Mouse (Mus musculus) heart, embryonic 13.5 days (tissue): ENCODE measurements around the gene Disp3. TPM values are rescaled to one million over a fixed set of nuclear protein-coding genes. Genes with fewer than 3 reads are reported as not detected.

Experiments
- ATAC-seq: fragments of 200-750 bp; cut with Nextera tagmentation; 2 replicates; pipeline ENCODE4 v1.8.0; 2017; ENCODE audit warnings: moderate TSS enrichment; ENCODE audit not compliant: insufficient number of reproducible peaks, low FRiP score, low TSS enrichment; ENCODE audit errors: extremely low read depth
- H3K27ac ChIP-seq: fragments of 300-500 bp; sonication (generic); replicated peaks from 2 replicates; pipeline ENCODE4 v1.5.1; 2015; ENCODE audit warnings: moderate library complexity, mild to moderate bottlenecking, inconsistent platforms
- H3K27me3 ChIP-seq: fragments of 300-500 bp; sonication (generic); replicated peaks from 2 replicates; pipeline ENCODE4 v1.6.1; 2015; ENCODE audit warnings: mild to moderate bottlenecking, inconsistent platforms
- H3K36me3 ChIP-seq: fragments of 300-500 bp; sonication (generic); 2 replicates; pipeline ENCODE4 v1.6.1; 2015; ENCODE audit warnings: mild to moderate bottlenecking, inconsistent platforms
- H3K4me1 ChIP-seq: fragments of 300-500 bp; sonication (generic); 2 replicates; pipeline ENCODE4 v1.6.1; 2015; ENCODE audit warnings: inconsistent platforms
- H3K4me2 ChIP-seq: fragments of 300-500 bp; sonication (generic); 2 replicates; pipeline ENCODE4 v1.6.1; 2015; ENCODE audit warnings: inconsistent platforms, mild to moderate bottlenecking, moderate library complexity
- H3K4me3 ChIP-seq: fragments of 300-500 bp; sonication (generic); 2 replicates; pipeline ENCODE4 v1.5.1; 2015; ENCODE audit warnings: moderate library complexity, mild to moderate bottlenecking, inconsistent platforms
- H3K9ac ChIP-seq: fragments of 300-500 bp; sonication (generic); 2 replicates; pipeline ENCODE4 v1.6.1; 2015; ENCODE audit warnings: inconsistent platforms, mild to moderate bottlenecking, moderate library complexity
- H3K9me3 ChIP-seq: fragments of 300-500 bp; sonication (generic); 2 replicates; pipeline ENCODE4 v1.6.1; 2016; ENCODE audit warnings: inconsistent platforms
- WGBS: fragments of 180-500 bp; shearing (Covaris S2); methylation state at CpG from one replicate; pipeline ENCODE4 v1.1.7; 2015; ENCODE audit warnings: mixed read lengths; 5-methylcytosine and 5-hydroxymethylcytosine counted together
- polyA plus RNA-seq: library from polyadenylated mRNA; unstranded; fragments of >200 nt; fragmentation: Nextera tagmentation; extraction: Ambion mirVana; gene quantifications from 2 replicates; pipeline ENCODE4 v1.2.1, GENCODE M21; 2015

The Disp3 gene
- polyA plus RNA-seq, 1 experiment from 2014 or later = 0.03 TPM

DNA sequence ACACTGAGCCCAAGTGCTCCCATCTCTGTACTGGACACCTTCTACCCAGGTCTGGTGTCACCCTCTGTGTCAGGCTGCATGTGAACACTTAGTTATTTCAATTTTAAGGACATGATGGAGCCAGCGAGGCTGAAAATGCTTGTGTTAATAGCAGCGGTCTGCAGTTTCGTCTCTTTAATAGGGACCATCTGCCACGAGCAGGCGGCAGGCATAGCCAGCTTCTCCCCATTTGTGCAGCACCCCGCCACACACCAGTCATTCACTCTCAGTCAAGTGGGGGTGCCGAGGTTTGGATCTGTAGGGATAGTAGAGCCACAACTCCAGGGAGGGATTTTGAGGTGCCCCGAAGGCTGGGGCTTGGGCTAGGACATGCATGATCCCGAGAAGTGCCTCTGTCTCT, 47.4 kb downstream of the Disp3 start:
- ATAC-seq = no peak
- no peaks in the 10 kb centered on the region for H3K36me3 ChIP-seq
- H3K9me3 ChIP-seq = peaks cover 4% of the 10 kb centered on the region
- H3K4me1 ChIP-seq = no peaks in the 10 kb centered on the region
- H3K4me3 ChIP-seq = no peak overlapping the region
- WGBS = 76% methylated on average over 9 of the region's 9 CpGs
- H3K9ac ChIP-seq = no peak overlapping the region
- H3K27me3 ChIP-seq = peaks cover 28% of the 10 kb centered on the region
- H3K27ac ChIP-seq = no peak overlapping the region
- H3K4me2 ChIP-seq = no peak overlapping the region

DNA sequence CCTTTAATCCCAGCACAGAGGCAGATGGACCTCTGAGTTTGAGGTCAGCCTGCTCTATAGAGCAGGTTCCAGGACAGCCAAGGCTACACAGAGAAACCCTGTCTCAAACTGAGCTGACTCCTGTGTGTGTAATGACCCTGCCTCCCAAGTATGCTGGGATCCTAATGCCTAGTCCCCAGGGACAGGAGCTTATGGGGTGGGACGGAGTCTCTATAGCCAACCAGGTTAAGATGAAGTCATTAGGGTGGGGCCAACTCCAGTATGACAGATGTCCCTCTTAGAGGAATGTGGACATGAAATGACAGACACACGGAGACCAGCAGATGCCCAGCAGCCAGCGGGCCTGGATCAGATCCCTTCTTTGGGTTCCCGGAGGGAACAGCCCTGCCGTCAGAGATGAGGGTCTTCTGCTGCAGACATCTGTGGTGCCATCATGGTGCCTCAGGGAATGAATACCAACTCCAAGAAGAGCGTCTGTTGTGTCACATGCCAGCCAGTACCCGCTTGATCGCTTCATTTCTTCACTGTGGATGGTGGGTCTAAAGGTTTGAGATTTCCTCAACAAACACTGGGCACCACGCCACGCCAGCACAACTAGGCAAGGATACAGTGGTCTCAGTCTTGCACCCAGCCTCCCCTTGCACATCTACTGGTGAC, 48.2 kb downstream of the Disp3 start:
- no peaks in the 10 kb centered on the region for H3K36me3 ChIP-seq
- H3K9me3 ChIP-seq = no peaks in the 10 kb centered on the region
- 82% methylated on average over 10 of the region's 10 CpGs for WGBS
- no peak overlapping the region for H3K27ac ChIP-seq
- no peak overlapping the region for H3K4me2 ChIP-seq
- H3K27me3 ChIP-seq = peaks cover 28% of the 10 kb centered on the region
- no peaks in the 10 kb centered on the region for H3K4me1 ChIP-seq
- no peak for ATAC-seq
- no peak overlapping the region for H3K4me3 ChIP-seq
- no peak overlapping the region for H3K9ac ChIP-seq

DNA sequence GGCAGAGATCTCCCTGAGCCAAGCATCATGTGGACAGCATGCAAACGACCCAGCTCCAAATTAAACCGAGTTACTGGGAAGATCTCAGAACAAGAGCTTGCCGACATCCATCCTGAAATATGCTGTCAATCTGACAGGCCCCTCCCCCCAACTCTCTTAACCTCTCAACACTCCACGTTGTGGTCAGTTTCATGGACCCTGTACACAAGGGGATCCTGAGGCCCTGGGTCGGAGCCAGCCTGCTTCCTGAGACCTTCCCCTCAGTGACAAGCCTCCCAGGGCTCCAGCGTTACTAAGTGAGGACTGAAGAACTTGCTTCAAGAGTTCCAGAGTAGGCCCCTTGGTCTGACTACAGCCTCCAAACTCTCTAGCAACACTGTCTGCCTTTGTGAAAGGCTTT, 48.8 kb downstream of the Disp3 start:
- no peak overlapping the region for H3K4me2 ChIP-seq
- peaks cover 31% of the 10 kb centered on the region for H3K27me3 ChIP-seq
- H3K4me1 ChIP-seq = no peaks in the 10 kb centered on the region
- 42% methylated on average over 6 of the region's 6 CpGs for WGBS
- H3K27ac ChIP-seq = no peak overlapping the region
- no peak overlapping the region for H3K4me3 ChIP-seq
- H3K9ac ChIP-seq = no peak overlapping the region
- H3K9me3 ChIP-seq = no peaks in the 10 kb centered on the region
- ATAC-seq = no peak
- no peaks in the 10 kb centered on the region for H3K36me3 ChIP-seq

DNA sequence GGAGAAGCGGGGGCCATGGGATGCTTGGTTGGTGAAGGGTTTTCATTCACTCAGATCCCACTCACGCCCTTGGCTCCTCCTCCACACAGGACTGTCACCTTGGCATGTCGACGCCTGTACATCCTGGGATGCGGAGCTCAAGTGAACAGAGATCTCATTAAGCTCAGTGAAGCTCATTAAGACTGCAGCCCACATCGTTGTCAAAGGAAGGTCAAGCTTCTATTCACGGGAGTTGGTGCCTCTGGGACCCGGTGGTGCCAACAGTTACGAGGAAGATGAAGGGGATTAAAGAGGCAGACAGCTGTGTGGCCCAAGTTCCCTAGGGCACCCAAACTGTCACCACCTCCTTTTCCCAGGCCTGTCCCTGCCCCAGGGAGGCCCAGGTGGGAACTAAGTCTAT, 49.5 kb downstream of the Disp3 start:
- Histone ChIP-seq H3K9me3 (no peaks in the 10 kb centered on the region), H3K4me3 (no peak overlapping the region), H3K36me3 (no peaks in the 10 kb centered on the region), H3K4me1 (no peaks in the 10 kb centered on the region), H3K9ac (no peak overlapping the region), H3K27me3 (peaks cover 37% of the 10 kb centered on the region), H3K4me2 (no peak overlapping the region), H3K27ac (no peak overlapping the region)
- WGBS = 37% methylated on average over 9 of the region's 9 CpGs
- no peak for ATAC-seq

DNA sequence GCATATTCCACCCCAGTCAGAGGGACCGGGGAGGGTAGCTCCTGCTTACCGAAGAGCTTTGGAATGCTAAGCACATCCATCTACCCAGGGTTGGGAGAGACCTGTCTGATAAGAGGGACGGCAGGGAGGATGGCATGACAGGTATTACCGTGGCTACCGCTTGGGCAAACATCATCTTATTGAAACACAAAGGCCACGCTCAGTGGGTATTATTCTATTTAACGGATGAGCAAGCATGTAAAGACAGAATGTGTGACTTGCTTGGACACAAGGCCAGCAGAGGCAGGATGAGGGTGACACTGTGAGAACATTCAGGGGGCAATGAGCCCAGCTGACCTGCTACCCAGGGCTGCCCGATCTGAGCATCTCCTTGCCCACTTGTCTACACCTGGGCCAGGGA, 51.1 kb downstream of the Disp3 start:
- Histone ChIP-seq H3K27me3 (peaks cover 51% of the 10 kb centered on the region), H3K27ac (no peak overlapping the region), H3K4me1 (no peaks in the 10 kb centered on the region), H3K9ac (no peak overlapping the region), H3K36me3 (no peaks in the 10 kb centered on the region), H3K9me3 (no peaks in the 10 kb centered on the region), H3K4me2 (no peak overlapping the region), H3K4me3 (no peak overlapping the region)
- 70% methylated on average over 8 of the region's 8 CpGs for WGBS
- ATAC-seq = no peak

DNA sequence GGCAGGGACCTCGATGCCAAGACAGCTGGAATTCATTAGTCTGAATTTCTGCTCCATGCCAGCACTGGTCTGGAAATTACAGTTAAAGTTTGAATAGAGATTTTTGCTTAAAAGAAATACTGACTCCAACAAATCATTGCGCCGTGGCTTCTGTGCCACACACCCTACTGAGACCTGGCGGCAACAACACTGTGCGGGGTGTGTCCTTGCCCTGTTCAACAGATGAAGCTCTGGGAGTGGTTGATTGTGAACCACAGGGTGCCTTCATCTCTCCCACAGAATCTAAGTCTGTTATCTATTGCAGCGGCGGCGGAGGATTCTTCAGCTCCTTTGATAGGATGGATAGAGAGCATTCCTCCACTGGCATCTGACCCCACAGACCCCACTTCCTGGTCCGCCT, 54.7 kb downstream of the Disp3 start:
- peaks cover 48% of the 10 kb centered on the region for H3K27me3 ChIP-seq
- H3K4me2 ChIP-seq = no peak overlapping the region
- H3K36me3 ChIP-seq = no peaks in the 10 kb centered on the region
- 70% methylated on average over 9 of the region's 9 CpGs for WGBS
- no peak overlapping the region for H3K9ac ChIP-seq
- no peak overlapping the region for H3K4me3 ChIP-seq
- ATAC-seq = no peak
- no peaks in the 10 kb centered on the region for H3K4me1 ChIP-seq
- no peaks in the 10 kb centered on the region for H3K9me3 ChIP-seq
- no peak overlapping the region for H3K27ac ChIP-seq

DNA sequence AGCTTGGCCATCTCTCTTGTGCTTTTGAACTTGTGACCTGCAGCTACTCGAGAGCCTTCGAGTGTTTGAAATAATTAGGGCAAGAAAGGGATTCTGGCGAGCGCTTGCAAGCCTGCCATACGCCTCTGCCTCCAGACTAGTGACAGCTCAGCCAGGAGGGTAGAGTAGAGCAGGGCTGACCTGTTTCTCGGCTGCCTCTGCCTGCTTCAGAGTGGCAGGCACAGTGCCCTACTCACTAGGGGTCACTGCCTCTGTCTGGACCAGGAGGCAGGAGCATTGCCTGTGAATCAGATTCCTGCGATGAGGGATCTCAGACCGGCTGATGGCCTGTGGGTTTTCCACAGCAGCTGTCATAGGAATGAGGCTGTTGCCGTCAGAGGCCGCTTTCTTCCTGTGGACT, 55.1 kb downstream of the Disp3 start:
- ATAC-seq = no peak
- 51% methylated on average over 10 of the region's 10 CpGs for WGBS
- Histone ChIP-seq H3K27me3 (peaks cover 44% of the 10 kb centered on the region), H3K36me3 (no peaks in the 10 kb centered on the region), H3K4me2 (no peak overlapping the region), H3K4me3 (no peak overlapping the region), H3K27ac (no peak overlapping the region), H3K9ac (no peak overlapping the region), H3K9me3 (no peaks in the 10 kb centered on the region), H3K4me1 (no peaks in the 10 kb centered on the region)

DNA sequence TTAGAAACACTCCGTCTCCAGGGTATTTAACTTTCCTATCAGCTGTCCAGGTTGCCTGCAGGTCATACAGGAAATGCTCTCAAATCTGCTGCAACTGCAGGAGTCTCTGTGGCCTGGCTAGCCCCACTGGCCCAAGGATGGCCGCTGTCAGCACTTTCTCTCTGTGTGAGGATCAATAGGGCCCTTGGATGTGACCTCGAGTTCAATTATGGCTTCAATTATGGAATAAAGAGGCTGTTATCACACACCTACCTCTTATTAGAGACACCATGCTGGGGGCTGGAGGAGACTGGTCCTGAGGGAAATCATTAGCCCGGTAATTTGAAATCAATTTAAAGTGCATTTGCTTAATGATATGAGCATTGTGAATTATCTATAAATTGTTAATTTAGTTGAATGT, 55.6 kb downstream of the Disp3 start:
- 65% methylated on average over 4 of the region's 4 CpGs for WGBS
- no peak for ATAC-seq

DNA sequence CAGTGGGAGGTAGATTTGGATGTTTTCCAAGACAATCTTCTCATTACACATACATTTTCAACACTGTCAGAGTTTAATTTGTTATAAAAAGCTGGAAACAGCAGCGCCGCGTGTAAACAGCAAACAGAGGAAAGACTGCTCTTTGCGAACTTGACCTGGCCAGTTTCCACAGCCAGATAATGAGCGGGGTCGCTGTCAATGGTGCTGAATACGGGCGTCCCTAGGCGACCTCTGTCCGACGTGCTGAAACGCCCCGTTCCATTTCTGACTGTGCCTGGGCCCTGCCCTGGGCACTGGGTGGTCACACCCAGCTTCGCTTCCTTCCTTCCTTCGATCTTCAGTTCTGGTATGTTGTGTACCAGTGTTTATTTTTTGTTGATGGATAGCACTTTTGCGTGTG, 58.1 kb downstream of the Disp3 start:
- WGBS = 6% methylated on average over 16 of the region's 16 CpGs
- no peaks in the 10 kb centered on the region for H3K4me1 ChIP-seq
- H3K36me3 ChIP-seq = no peaks in the 10 kb centered on the region
- ATAC-seq = no peak
- no peak overlapping the region for H3K4me2 ChIP-seq
- peaks cover 28% of the 10 kb centered on the region for H3K27me3 ChIP-seq
- no peak overlapping the region for H3K27ac ChIP-seq
- H3K4me3 ChIP-seq = no peak overlapping the region
- H3K9me3 ChIP-seq = no peaks in the 10 kb centered on the region
- H3K9ac ChIP-seq = no peak overlapping the region

More for the DNA sequence above, 55.6 kb downstream of the Disp3 start:
- no peaks in the 10 kb centered on the region for H3K36me3 ChIP-seq
- H3K4me1 ChIP-seq = no peaks in the 10 kb centered on the region
- H3K9me3 ChIP-seq = no peaks in the 10 kb centered on the region
- H3K9ac ChIP-seq = no peak overlapping the region
- peaks cover 39% of the 10 kb centered on the region for H3K27me3 ChIP-seq
- no peak overlapping the region for H3K4me3 ChIP-seq
- no peak overlapping the region for H3K4me2 ChIP-seq
- H3K27ac ChIP-seq = no peak overlapping the region

DNA sequence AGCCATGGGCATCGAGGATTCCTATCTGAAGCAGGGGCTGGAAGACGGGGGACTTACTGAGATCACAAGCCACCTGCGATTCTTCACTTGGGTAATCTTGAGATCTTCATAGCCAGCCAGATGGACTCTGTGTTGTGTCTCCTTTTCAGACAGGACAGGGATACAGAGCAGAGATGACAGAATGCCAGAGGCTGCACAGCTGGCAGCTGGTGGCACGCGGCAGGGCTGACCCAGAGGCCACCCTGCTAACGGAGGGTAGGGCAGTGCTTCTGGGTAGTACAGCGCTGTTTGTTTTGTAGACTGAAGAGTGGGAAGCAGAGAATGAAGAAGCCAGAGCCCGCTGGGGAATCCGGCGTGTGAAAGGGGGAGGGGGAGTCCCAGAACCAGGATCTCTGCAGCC, 64.8 kb downstream of the Disp3 start:
- Histone ChIP-seq H3K4me2 (no peak overlapping the region), H3K27me3 (peaks cover 61% of the 10 kb centered on the region), H3K9me3 (no peaks in the 10 kb centered on the region), H3K4me3 (no peak overlapping the region), H3K36me3 (no peaks in the 10 kb centered on the region), H3K9ac (no peak overlapping the region), H3K27ac (no peak overlapping the region), H3K4me1 (no peaks in the 10 kb centered on the region)
- no peak for ATAC-seq
- 39% methylated on average over 10 of the region's 10 CpGs for WGBS

DNA sequence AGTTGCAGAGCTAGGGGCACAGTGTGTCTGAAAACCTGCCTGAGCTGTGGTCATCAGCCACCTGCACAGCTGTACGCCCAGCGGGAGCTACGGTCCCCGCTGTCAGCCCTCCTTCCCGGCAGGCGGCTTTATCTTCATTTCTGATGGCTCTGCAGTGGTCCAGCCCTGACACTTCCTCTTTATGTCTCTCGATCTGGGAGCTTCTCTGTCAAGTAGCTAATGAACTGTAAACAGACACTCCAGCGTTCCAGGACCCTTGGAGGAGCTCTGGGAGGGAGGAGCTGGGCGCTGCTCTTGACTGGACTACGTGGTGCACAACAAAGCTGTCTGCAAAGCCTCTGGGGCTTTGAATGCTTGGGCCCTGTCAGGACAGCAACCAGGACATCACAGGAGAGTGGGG, 67.1 kb downstream of the Disp3 start:
- Histone ChIP-seq H3K9ac (no peak overlapping the region), H3K4me2 (no peak overlapping the region), H3K9me3 (no peaks in the 10 kb centered on the region), H3K27me3 (peaks cover 73% of the 10 kb centered on the region), H3K36me3 (no peaks in the 10 kb centered on the region), H3K4me3 (no peak overlapping the region), H3K27ac (no peak overlapping the region), H3K4me1 (no peaks in the 10 kb centered on the region)
- ATAC-seq = no peak
- WGBS = 5% methylated on average over 10 of the region's 10 CpGs

DNA sequence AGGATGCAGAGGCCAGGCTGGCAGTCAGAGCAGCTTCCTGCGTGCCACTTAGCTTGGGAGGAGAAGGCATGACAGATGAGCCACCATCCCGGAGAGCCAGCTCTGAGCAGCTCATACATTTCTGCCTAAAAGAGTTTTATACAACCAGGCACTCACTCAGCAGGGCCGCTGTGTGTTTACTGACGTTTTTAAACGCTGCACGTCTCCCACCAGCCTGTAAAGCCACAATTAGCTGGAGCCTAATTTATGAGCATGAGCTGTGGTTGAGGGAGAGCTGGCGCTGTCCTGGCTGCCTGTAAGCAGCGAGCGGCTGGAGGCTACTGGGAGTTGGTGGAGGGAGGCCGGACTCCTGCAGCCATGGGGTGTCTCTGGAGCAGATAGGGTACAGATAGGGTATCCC, 69.5 kb downstream of the Disp3 start:
- no peak overlapping the region for H3K4me3 ChIP-seq
- 18% methylated on average over 10 of the region's 10 CpGs for WGBS
- no peaks in the 10 kb centered on the region for H3K4me1 ChIP-seq
- H3K4me2 ChIP-seq = no peak overlapping the region
- H3K9me3 ChIP-seq = no peaks in the 10 kb centered on the region
- ATAC-seq = no peak
- H3K36me3 ChIP-seq = no peaks in the 10 kb centered on the region
- no peak overlapping the region for H3K9ac ChIP-seq
- no peak overlapping the region for H3K27ac ChIP-seq
- peaks cover 89% of the 10 kb centered on the region for H3K27me3 ChIP-seq
